Mouse (Mus musculus) MEL (cell line): ENCODE measurements around the gene Ccdc172.

Experiments used
- CHD2 ChIP-seq: IDR thresholded peaks from 2 replicates; pipeline ENCODE4 v1.6.1; 2011; ENCODE audit warnings: low read length, improper control_type of control experiment
- CTCF ChIP-seq, 3 experiments: IDR thresholded peaks in 2 of 3; conservative IDR thresholded peaks in 1 of 3; 2 replicates each; pipeline ENCODE4 v1.5.1; 2011 to 2012; ENCODE audit warnings: low read length in 3 of 3, low read depth in 2 of 3, mild to moderate bottlenecking in 2 of 3, improper control_type of control experiment in 1 of 3, inconsistent platforms in 1 of 3, mixed read lengths in 1 of 3, moderate library complexity in 1 of 3; ENCODE audit not compliant: control insufficient read depth in 1 of 3, insufficient read depth in 1 of 3, poor library complexity in 1 of 3, severe bottlenecking in 1 of 3
- EP300 ChIP-seq, 2 experiments: IDR thresholded peaks; 2 replicates each; pipeline ENCODE4 v1.6.1; 2011; ENCODE audit warnings: improper control_type of control experiment in 2 of 2, low read length in 2 of 2, low read depth in 1 of 2, mild to moderate bottlenecking in 1 of 2
- GATA1 ChIP-seq: IDR thresholded peaks from 2 replicates; pipeline ENCODE4 v1.6.1; 2011; ENCODE audit warnings: low read depth, low read length, improper control_type of control experiment
- ZC3H11A ChIP-seq: IDR thresholded peaks from 2 replicates; pipeline ENCODE4 v1.6.1; 2012; ENCODE audit warnings: low read depth, mild to moderate bottlenecking, inconsistent platforms, low read length, improper control_type of control experiment

GRCm38 (mm10) chr19:58554974-58555373 lies 43.2 kb downstream of the Ccdc172 start:
- TF ChIP-seq CTCF (IDR thresholded peaks at IDR 0.05 in 2 of 3, conservative IDR thresholded peaks at IDR 0.05 in 1 of 3; ENCODE audit: control insufficient read depth in 1 of 3, insufficient read depth in 1 of 3, low read depth in 2 of 3, low read length in 3 of 3, poor library complexity in 1 of 3, severe bottlenecking in 1 of 3) (no peak), CHD2 (no peak), ZC3H11A (no peak), EP300 (IDR thresholded peaks at IDR 0.05; ENCODE audit: low read depth in 1 of 2, low read length in 2 of 2) (no peak), GATA1 (no peak)
